Mouse (Mus musculus): ENCODE data around the gene Copz1. TPM values are rescaled to one million over a fixed set of nuclear protein-coding genes. Genes with fewer than 3 reads are reported as not detected.

Copz1 gene
- total and polyA plus RNA-seq, 3 experiments: 80.0 to 271 (median 148) TPM

DNA sequence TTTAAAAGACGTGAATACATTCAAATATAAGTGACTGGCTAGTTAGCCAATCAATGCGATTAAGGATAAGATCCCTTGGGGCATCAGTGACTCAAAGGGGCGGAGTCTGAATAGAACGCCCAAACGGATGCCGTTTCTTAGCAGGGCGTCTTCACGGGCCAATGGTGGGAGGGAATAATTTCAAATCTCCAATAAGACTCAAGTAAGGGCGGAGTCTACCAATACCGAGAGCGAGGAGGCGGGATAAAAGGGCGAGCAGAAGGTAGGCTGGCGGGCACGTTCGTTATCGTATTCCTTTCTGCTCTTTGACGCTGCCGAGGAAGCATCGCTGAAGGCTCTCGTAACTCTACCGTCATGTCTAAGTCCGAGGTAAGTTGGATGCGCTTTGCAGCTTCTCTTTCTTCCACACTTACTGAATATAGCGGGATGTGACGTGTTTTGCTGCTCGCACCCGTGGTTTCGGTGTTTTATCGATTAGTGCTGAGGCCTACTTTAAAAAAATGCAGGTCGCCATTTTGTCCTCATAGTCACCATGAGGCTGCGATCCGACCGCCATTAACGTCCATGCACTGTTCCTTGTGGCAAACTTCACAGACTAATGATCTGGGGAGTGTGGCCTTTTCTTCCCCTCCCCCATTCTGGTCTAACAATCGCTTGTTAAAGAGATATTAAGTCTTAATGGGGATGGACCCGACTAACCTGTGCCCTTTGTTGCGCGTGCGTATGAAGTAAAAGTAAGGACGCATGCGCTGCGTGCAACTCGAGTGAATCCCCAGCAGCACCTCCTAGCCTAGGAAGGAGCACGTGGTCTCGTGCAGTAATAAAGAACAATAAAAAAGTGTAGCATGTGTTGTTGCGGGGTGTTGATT, 32.1 kb upstream of the Copz1 start, which contains the start of gene Hnrnpa1:
Gene Hnrnpa1, plus strand, starts transcription at position 273 of the 869 bp plus-strand sequence.
- peak; percentile 42 for TF ChIP-seq ELF1 (IDR thresholded peaks at IDR 0.05; ENCODE audit: low read depth, low read length)
- TF ChIP-seq POLR2AphosphoS2 (IDR thresholded peaks at IDR 0.05; ENCODE audit: low read depth, low read length): peak; percentile 87
- TF ChIP-seq CTCF (conservative IDR thresholded peaks at IDR 0.05 in 1 of 2, IDR thresholded peaks at IDR 0.05 in 1 of 2; ENCODE audit: low read depth in 2 of 2, low read length in 2 of 2): no peak
- no peak for TF ChIP-seq SMC3 (IDR thresholded peaks at IDR 0.05; ENCODE audit: low read depth, low read length)
- 0 out of 2 replicates have a peak, but pooled peaks have one; percentile 39 for TF ChIP-seq IRF4 (IDR thresholded peaks at IDR 0.05; ENCODE audit: low read depth, low read length)
- TF ChIP-seq ZNF384 (IDR thresholded peaks at IDR 0.05; ENCODE audit: low read depth, low read length): peak; percentile 58
- TF ChIP-seq TBP (conservative IDR thresholded peaks at IDR 0.05; ENCODE audit: low read depth, low read length): peak; percentile 98
- no peak for TF ChIP-seq UBTF (IDR thresholded peaks at IDR 0.05; ENCODE audit: low read depth, low read length)
- TF ChIP-seq SIN3A (IDR thresholded peaks at IDR 0.05; ENCODE audit: low read length): peak; percentile 78
- peak; percentile 99 for TF ChIP-seq MAX (IDR thresholded peaks at IDR 0.05; ENCODE audit: low read length)
- TF ChIP-seq JUND (conservative IDR thresholded peaks at IDR 0.05; ENCODE audit: low read depth, low read length): peak; percentile 56
- 0 out of 2 replicates have a peak, but pooled peaks have one; percentile 15 for TF ChIP-seq MEF2A (IDR thresholded peaks at IDR 0.05; ENCODE audit: borderline replicate concordance, low read depth, low read length)
- no peak for TF ChIP-seq ZC3H11A (IDR thresholded peaks at IDR 0.05; ENCODE audit: low read depth, low read length)
- TF ChIP-seq RAD21 (IDR thresholded peaks at IDR 0.05; ENCODE audit: low read depth, low read length): no peak
- TF ChIP-seq NRF1 (IDR thresholded peaks at IDR 0.05; ENCODE audit: low read depth, low read length): peak; percentile 92
- TF ChIP-seq MXI1 (IDR thresholded peaks at IDR 0.05; ENCODE audit: low read depth, low read length): peak; percentile 94
- TF ChIP-seq EP300 (IDR thresholded peaks at IDR 0.05; ENCODE audit: low read length): no peak
- TF ChIP-seq BHLHE40 (IDR thresholded peaks at IDR 0.05; ENCODE audit: low read depth, low read length): peak; percentile 88
- TF ChIP-seq USF1 (IDR thresholded peaks at IDR 0.05; ENCODE audit: low read depth, low read length): peak; percentile 55
- peak; percentile 84 for TF ChIP-seq CHD2 (IDR thresholded peaks at IDR 0.05; ENCODE audit: low read length)
- TF ChIP-seq GABPA (IDR thresholded peaks at IDR 0.05; ENCODE audit: insufficient replicate concordance, low read depth, low read length): no peak
- no peak for TF ChIP-seq ZKSCAN1 (IDR thresholded peaks at IDR 0.05; ENCODE audit: borderline replicate concordance, low read depth, low read length)
- no peak for TF ChIP-seq MAFK (IDR thresholded peaks at IDR 0.05; ENCODE audit: insufficient replicate concordance, low read length)
- TF ChIP-seq HCFC1 (IDR thresholded peaks at IDR 0.05; ENCODE audit: low read depth, low read length): peak; percentile 69
- TF ChIP-seq TCF12 (IDR thresholded peaks at IDR 0.05; ENCODE audit: low read depth, low read length): peak; percentile 86
- TF ChIP-seq PAX5 (IDR thresholded peaks at IDR 0.05; ENCODE audit: low read length): no peak
- 0 out of 2 replicates have a peak, but pooled peaks have one; percentile 49 for TF ChIP-seq KAT2A (IDR thresholded peaks at IDR 0.05; ENCODE audit: insufficient replicate concordance, low read length)
- no peak; the same call in 1 of the 2 replicates for TF ChIP-seq ETS1 (conservative IDR thresholded peaks at IDR 0.05; ENCODE audit: low read depth, low read length)
- TF ChIP-seq POLR2A (IDR thresholded peaks at IDR 0.05; ENCODE audit: low read depth, low read length): peak; percentile 96
- TF ChIP-seq JUN (IDR thresholded peaks at IDR 0.05; ENCODE audit: insufficient read depth, low read depth, low read length): peak; percentile 4; the same call in 1 of the 2 replicates
- peak; percentile 99 for TF ChIP-seq NELFE (IDR thresholded peaks at IDR 0.05; ENCODE audit: low read depth, low read length)
- no peak; the same call in 1 of the 2 replicates for TF ChIP-seq E2F4 (IDR thresholded peaks at IDR 0.05; ENCODE audit: insufficient replicate concordance, low read depth, low read length)
- peak; percentile 98 for TF ChIP-seq ZMIZ1 (IDR thresholded peaks at IDR 0.05; ENCODE audit: low read depth, low read length)
- peak; percentile 72; the same call in 1 of the 2 replicates for TF ChIP-seq CHD1 (IDR thresholded peaks at IDR 0.05; ENCODE audit: low read depth, low read length)
- peak; percentile 84 for TF ChIP-seq MYC (IDR thresholded peaks at IDR 0.05; ENCODE audit: low read depth, low read length)
- TF ChIP-seq MAZ (IDR thresholded peaks at IDR 0.05; ENCODE audit: low read depth, low read length): no peak
- TF ChIP-seq USF2 (conservative IDR thresholded peaks at IDR 0.05; ENCODE audit: low read depth, low read length): peak; percentile 15; the same call in 1 of the 2 replicates
- no peak for TF ChIP-seq RCOR1 (conservative IDR thresholded peaks at IDR 0.05; ENCODE audit: low read depth, low read length)
- dilution Hi-C loops (cut with MboI; ENCODE audit: extremely low pct_ligation_motif_present, extremely low pct_unique_long_range_greater_than_20kb, low sequenced_read_pairs): no loop called here
- H3K27ac ChIP-seq (ENCODE audit: insufficient read depth, low read depth): peak within 1 kb of the TSS; percentile 86
- H3K9me3 ChIP-seq (replicated peaks; ENCODE audit: low read length): no peaks in the 10 kb centered on the region
- H3K9ac ChIP-seq (ENCODE audit: insufficient read depth, low read depth): peak within 1 kb of the TSS; percentile 96
- peaks cover 73% of the 10 kb centered on the region for H3K79me2 ChIP-seq (replicated peaks; ENCODE audit: control insufficient read depth, extremely low read depth, insufficient read depth, poor library complexity, severe bottlenecking)
- no peaks in the 10 kb centered on the region for H3K27me3 ChIP-seq (replicated peaks)
- H3K4me2 ChIP-seq (ENCODE audit: insufficient read depth, low read depth, poor library complexity, severe bottlenecking): peak within 1 kb of the TSS; percentile 97; the same call in 1 of the 2 replicates
- H3K4me1 ChIP-seq (ENCODE audit: control insufficient read depth in 1 of 2, insufficient read depth in 2 of 2): peaks cover 0 to 35% of the 10 kb centered on the region in 2 experiments; a peak in 3 of 4 replicates
- H3K36me3 ChIP-seq (replicated peaks in 1 of 2; ENCODE audit: control insufficient read depth in 1 of 2, insufficient read depth in 1 of 2, low read length in 1 of 2): peaks cover 34 to 46% of the 10 kb centered on the region in 2 experiments
- in situ Hi-C loops (cut with MboI; ENCODE audit: low pct_ligation_motif_present, low pct_unique_long_range_greater_than_20kb, low sequenced_read_pairs): no loop called here
- peak within 1 kb of the TSS; percentile 59 to 77 (median 74) for H3K4me3 ChIP-seq (replicated peaks in 1 of 3; ENCODE audit: low read depth in 2 of 3, low read length in 2 of 3, poor library complexity in 1 of 3)
- DNase-seq (ENCODE audit: extremely low read depth): peak; percentile 100
